Mouse (Mus musculus): ENCODE data around the gene Zfp729a.

- TF ChIP-seq CTCF (IDR thresholded peaks at IDR 0.05; ENCODE audit: control insufficient read depth, insufficient read depth, low read length): no peak
- no peak for TF ChIP-seq POLR2A (IDR thresholded peaks at IDR 0.05; ENCODE audit: borderline replicate concordance, control insufficient read depth, low read depth, low read length)
These were observed 27.5 kb downstream of the Zfp729a start for GRCm38 (mm10) chr13:67610108-67610507.
